Mouse (Mus musculus) limb, embryonic 15.5 days (tissue): ENCODE results near the gene Retnlb. TPM values are rescaled to one million over a fixed set of nuclear protein-coding genes. Genes with fewer than 3 reads are reported as not detected.

Source experiments
- polyA plus RNA-seq: library from polyadenylated mRNA; unstranded; fragments of >200 nt; fragmentation: Nextera tagmentation; extraction: Ambion mirVana; gene quantifications from 2 replicates; pipeline ENCODE4 v1.2.1, GENCODE M21; 2015

Gene Retnlb
- polyA plus RNA-seq, 1 experiment from 2014 or later = not detected

Other genes with a start within 250 kb of the Retnlb start
- gene Trat1, start 44.8 kb upstream of the Retnlb start, polyA plus RNA-seq = 0.08 TPM in 1 of 2 replicates, not detected in the other
- not detected in 2 replicates for gene Retnla, start 25.7 kb downstream of the Retnlb start, polyA plus RNA-seq
- 1.4 and 1.5 TPM in 2 replicates for gene Retnlg, start 55.8 kb downstream of the Retnlb start, polyA plus RNA-seq
- 25.6 and 28.5 TPM in 2 replicates for gene Dzip3, start 177.3 kb downstream of the Retnlb start, polyA plus RNA-seq
- gene Cip2a, start 177.3 kb downstream of the Retnlb start, polyA plus RNA-seq = 22.6 and 23.1 TPM in 2 replicates
- gene Myh15, start 240.6 kb downstream of the Retnlb start, polyA plus RNA-seq = 0.29 and 0.42 TPM in 2 replicates